Mouse (Mus musculus): Measurements from ENCODE around the gene Irf4.

- TF ChIP-seq CTCF (conservative IDR thresholded peaks at IDR 0.05; ENCODE audit: low read length) (no peak), NANOG (IDR thresholded peaks at IDR 0.05; ENCODE audit: borderline replicate concordance, low read length) (no peak), POU5F1 (IDR thresholded peaks at IDR 0.05; ENCODE audit: borderline replicate concordance, low read length) (no peak)
Measured at GRCm38 (mm10) chr13:30776021-30776420, 27.0 kb downstream of the Irf4 start.
